Mouse (Mus musculus): ENCODE measurements at regions not wholly inside any gene's neighbourhood (a gene's known extent, or its start where the extent isn't known, plus 50 kb on each side); places are given as distances from the start of the nearest gene placed in this dataset.

- no peak for DNase-seq (ENCODE audit: low spot score)
These were observed 630.9 kb upstream of the Lcorl start for GRCm38 (mm10) chr5:46488140-46488942.

GRCm38 (mm10) chr5:46486740-46487326 lies 629.4 kb upstream of the Lcorl start:
- no peak for DNase-seq (ENCODE audit: low spot score)
- no peak overlapping the region for H3K4me3 ChIP-seq
- no peak overlapping the region for H3K27ac ChIP-seq
- WGBS = 91% methylated on average over 1 of the region's 1 CpGs
- H3K36me3 ChIP-seq = no peaks in the 10 kb centered on the region
- no peaks in the 10 kb centered on the region for H3K9me3 ChIP-seq
- H3K27me3 ChIP-seq (ENCODE audit: insufficient read depth, poor library complexity, severe bottlenecking) = no peaks in the 10 kb centered on the region
- no peaks in the 10 kb centered on the region for H3K4me1 ChIP-seq

More at GRCm38 (mm10) chr5:46488140-46488942, 630.9 kb upstream of the Lcorl start:
- H3K27ac ChIP-seq = no peak overlapping the region
- H3K9me3 ChIP-seq = no peaks in the 10 kb centered on the region
- no peaks in the 10 kb centered on the region for H3K4me1 ChIP-seq
- no peaks in the 10 kb centered on the region for H3K36me3 ChIP-seq
- no peak overlapping the region for H3K4me3 ChIP-seq
- H3K27me3 ChIP-seq (ENCODE audit: insufficient read depth, poor library complexity, severe bottlenecking) = no peaks in the 10 kb centered on the region
- WGBS = 54% methylated on average over 6 of the region's 6 CpGs

GRCm38 (mm10) chr5:46456356-46456755 lies 598.9 kb upstream of the Lcorl start:
- H3K4me1 ChIP-seq = no peaks in the 10 kb centered on the region
- WGBS = 88% methylated on average over 3 of the region's 3 CpGs

GRCm38 (mm10) chr5:46448274-46448673 lies 590.9 kb upstream of the Lcorl start:
- Histone ChIP-seq H3K4me3 (no peak overlapping the region), H3K9me3 (no peaks in the 10 kb centered on the region), H3K4me1 (0 out of 2 replicates have a peak, but pooled peaks cover 2% of the 10 kb centered on the region), H3K27me3 (ENCODE audit: insufficient read depth, poor library complexity, severe bottlenecking) (no peaks in the 10 kb centered on the region), H3K36me3 (no peaks in the 10 kb centered on the region), H3K27ac (no peak overlapping the region)
- no peak for DNase-seq (ENCODE audit: low spot score)
- 73% methylated on average over 4 of the region's 4 CpGs for WGBS

More at GRCm38 (mm10) chr5:46456356-46456755, 598.9 kb upstream of the Lcorl start:
- no peak overlapping the region for H3K27ac ChIP-seq
- H3K27me3 ChIP-seq (ENCODE audit: insufficient read depth, poor library complexity, severe bottlenecking) = no peaks in the 10 kb centered on the region
- DNase-seq (ENCODE audit: low spot score) = no peak
- H3K36me3 ChIP-seq = no peaks in the 10 kb centered on the region
- no peaks in the 10 kb centered on the region for H3K9me3 ChIP-seq
- no peak overlapping the region for H3K4me3 ChIP-seq

- DNase-seq (ENCODE audit: low spot score) = no peak
- WGBS = 10% methylated on average over 3 of the region's 3 CpGs
- Histone ChIP-seq H3K27ac (no peak overlapping the region), H3K4me1 (0 out of 2 replicates have a peak, but pooled peaks cover 2% of the 10 kb centered on the region), H3K9me3 (no peaks in the 10 kb centered on the region), H3K36me3 (no peaks in the 10 kb centered on the region), H3K27me3 (ENCODE audit: insufficient read depth, poor library complexity, severe bottlenecking) (no peaks in the 10 kb centered on the region), H3K4me3 (no peak overlapping the region)
These were observed 588.4 kb upstream of the Lcorl start for GRCm38 (mm10) chr5:46445844-46446243.

GRCm38 (mm10) chr5:46445122-46445521 lies 587.7 kb upstream of the Lcorl start:
- Histone ChIP-seq H3K27ac (no peak overlapping the region), H3K4me1 (0 out of 2 replicates have a peak, but pooled peaks cover 2% of the 10 kb centered on the region), H3K9me3 (no peaks in the 10 kb centered on the region), H3K36me3 (no peaks in the 10 kb centered on the region), H3K27me3 (ENCODE audit: insufficient read depth, poor library complexity, severe bottlenecking) (no peaks in the 10 kb centered on the region), H3K4me3 (no peak overlapping the region)
- DNase-seq (ENCODE audit: low spot score) = no peak
- 34% methylated on average over 7 of the region's 7 CpGs for WGBS

- WGBS = 14% methylated on average over 12 of the region's 12 CpGs
- no peak overlapping the region for H3K4me3 ChIP-seq
- no peak for DNase-seq (ENCODE audit: low spot score)
These were observed 586.5 kb upstream of the Lcorl start for GRCm38 (mm10) chr5:46443805-46444340.

DNA sequence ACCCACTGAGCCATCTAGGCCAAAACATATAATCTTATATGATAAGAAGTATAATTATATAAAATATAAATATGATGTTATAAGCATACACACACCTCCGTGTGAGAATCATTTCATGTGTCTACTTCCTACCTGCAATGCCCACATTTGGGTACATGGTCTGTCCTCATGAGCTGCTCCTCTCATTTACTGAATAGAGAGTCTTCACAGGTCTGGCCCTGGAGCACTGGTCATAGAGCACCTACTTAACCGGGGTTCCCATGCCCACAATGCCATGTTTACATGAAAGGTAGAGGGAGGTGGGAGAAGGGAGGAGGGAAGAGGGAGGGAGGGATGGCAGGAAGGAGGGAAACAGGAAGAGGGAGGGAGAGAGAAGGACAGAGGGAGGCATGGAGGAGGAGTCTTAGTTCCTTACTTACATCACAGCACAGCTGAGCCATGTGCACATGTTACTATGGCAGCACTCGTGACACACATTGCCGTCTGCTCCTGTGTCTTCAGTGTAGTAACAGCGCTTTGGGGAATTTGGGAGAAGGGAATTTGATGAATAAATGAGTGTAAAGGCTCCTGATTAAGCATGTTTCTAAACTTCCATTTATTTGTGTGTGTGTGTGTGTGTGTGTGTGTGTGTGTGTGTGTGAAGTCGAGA lies 585.3 kb upstream of the Lcorl start:
- DNase-seq (ENCODE audit: low spot score) = no peak
- Histone ChIP-seq H3K27me3 (ENCODE audit: insufficient read depth, poor library complexity, severe bottlenecking) (no peaks in the 10 kb centered on the region), H3K9me3 (no peaks in the 10 kb centered on the region), H3K4me3 (no peak overlapping the region), H3K36me3 (no peaks in the 10 kb centered on the region), H3K27ac (no peak overlapping the region), H3K4me1 (0 out of 2 replicates have a peak, but pooled peaks cover 2% of the 10 kb centered on the region)
- 72% methylated on average over 6 of the region's 6 CpGs for WGBS

More at GRCm38 (mm10) chr5:46443805-46444340, 586.5 kb upstream of the Lcorl start:
- H3K27me3 ChIP-seq (ENCODE audit: insufficient read depth, poor library complexity, severe bottlenecking) = no peaks in the 10 kb centered on the region
- no peak overlapping the region for H3K27ac ChIP-seq
- H3K9me3 ChIP-seq = no peaks in the 10 kb centered on the region
- no peaks in the 10 kb centered on the region for H3K36me3 ChIP-seq
- 0 out of 2 replicates have a peak, but pooled peaks cover 2% of the 10 kb centered on the region for H3K4me1 ChIP-seq

DNA sequence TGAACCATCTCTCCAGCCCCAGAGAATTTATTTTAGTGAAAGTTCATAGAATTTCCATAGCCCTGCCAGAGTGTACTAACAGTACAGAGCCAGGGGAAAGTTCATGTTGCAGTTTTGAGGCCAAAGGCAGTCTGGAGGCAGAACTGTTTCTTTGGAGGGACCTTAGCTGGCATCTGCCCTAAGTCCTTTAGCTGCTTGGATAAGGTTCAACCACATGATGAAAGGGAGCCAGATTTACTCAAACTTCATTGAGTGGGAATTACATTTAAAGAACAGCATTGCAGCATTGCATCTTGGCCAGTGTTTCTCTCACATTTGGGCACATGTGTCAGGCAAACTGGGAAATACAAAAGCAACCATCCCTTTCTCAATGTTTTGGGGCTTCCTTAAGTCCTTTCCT lies 584.3 kb upstream of the Lcorl start:
- DNase-seq (ENCODE audit: low spot score) = no peak
- Histone ChIP-seq H3K9me3 (no peaks in the 10 kb centered on the region), H3K27ac (no peak overlapping the region), H3K4me3 (no peak overlapping the region), H3K27me3 (ENCODE audit: insufficient read depth, poor library complexity, severe bottlenecking) (no peaks in the 10 kb centered on the region), H3K4me1 (0 out of 2 replicates have a peak, but pooled peaks cover 2% of the 10 kb centered on the region), H3K36me3 (no peaks in the 10 kb centered on the region)

GRCm38 (mm10) chr5:46431644-46432367 lies 574.4 kb upstream of the Lcorl start:
- DNase-seq (ENCODE audit: low spot score) = no peak
- no peak overlapping the region for H3K27ac ChIP-seq
- no peaks in the 10 kb centered on the region for H3K9me3 ChIP-seq
- H3K4me1 ChIP-seq = no peaks in the 10 kb centered on the region
- H3K4me3 ChIP-seq = no peak overlapping the region
- 70% methylated on average over 3 of the region's 3 CpGs for WGBS
- no peaks in the 10 kb centered on the region for H3K27me3 ChIP-seq (ENCODE audit: insufficient read depth, poor library complexity, severe bottlenecking)
- H3K36me3 ChIP-seq = no peaks in the 10 kb centered on the region

DNA sequence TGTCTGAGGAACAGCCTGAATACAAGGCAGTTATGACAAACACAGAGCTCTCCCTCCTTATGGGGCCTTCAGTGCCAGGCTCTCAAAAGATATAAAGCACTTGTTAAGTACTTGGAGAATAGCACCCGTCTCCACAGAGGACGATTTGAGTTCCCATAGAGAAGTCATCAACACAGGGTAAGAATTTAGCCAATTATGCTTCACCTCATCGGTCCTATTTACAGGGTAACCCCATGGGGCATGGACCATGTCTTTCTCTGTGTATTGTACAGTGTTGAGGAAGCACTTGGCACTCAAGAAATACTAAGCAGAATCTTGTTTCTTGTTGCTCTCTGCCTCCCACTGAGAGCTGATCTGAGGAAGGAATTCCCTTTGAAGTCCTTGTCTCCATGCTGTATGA lies 565.3 kb upstream of the Lcorl start:
- Histone ChIP-seq H3K9me3 (no peaks in the 10 kb centered on the region), H3K4me3 (no peak overlapping the region), H3K4me1 (no peaks in the 10 kb centered on the region), H3K27me3 (ENCODE audit: insufficient read depth, poor library complexity, severe bottlenecking) (no peaks in the 10 kb centered on the region), H3K27ac (no peak overlapping the region), H3K36me3 (no peaks in the 10 kb centered on the region)
- no peak for DNase-seq (ENCODE audit: low spot score)
- WGBS = 74% methylated on average over 3 of the region's 3 CpGs

DNA sequence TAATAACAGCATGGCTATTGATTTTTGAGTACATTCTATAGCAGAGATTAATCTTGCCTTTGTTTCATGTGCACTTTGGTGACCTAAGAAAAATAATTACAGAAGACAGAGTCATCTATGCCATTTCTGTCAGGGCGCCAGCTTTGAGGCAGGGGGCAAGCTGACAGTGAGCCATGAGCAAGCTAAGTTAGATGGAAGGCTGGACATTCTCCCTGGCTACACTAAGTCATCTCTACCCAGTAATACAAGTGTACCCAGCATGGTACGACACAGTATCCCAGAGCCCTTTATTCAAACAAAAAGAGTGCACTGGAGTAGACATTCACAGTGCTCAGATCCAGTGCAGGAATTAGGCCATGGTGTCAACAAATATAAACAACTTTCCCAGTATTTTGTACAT lies 549.6 kb upstream of the Lcorl start:
- no peaks in the 10 kb centered on the region for H3K36me3 ChIP-seq
- DNase-seq (ENCODE audit: low spot score) = no peak
- H3K4me1 ChIP-seq = no peaks in the 10 kb centered on the region
- H3K4me3 ChIP-seq = no peak overlapping the region
- H3K27ac ChIP-seq = no peak overlapping the region
- 85% methylated on average over 2 of the region's 2 CpGs for WGBS
- H3K27me3 ChIP-seq (ENCODE audit: insufficient read depth, poor library complexity, severe bottlenecking) = no peaks in the 10 kb centered on the region
- H3K9me3 ChIP-seq = no peaks in the 10 kb centered on the region
